8 mouse cellular contexts compared by ENCODE assay signal in genomic region chr10:24149135-24149781, GRCm38 (mm10). TPM values are rescaled to one million over a fixed set of nuclear protein-coding genes. Genes with fewer than 3 reads are reported as not detected.
DNase-seq lines count a peak whose midpoint lies in the region; ATAC-seq lines count a peak whose summit lies in the region.

Stx7 (plus strand) TSS chr10:24149302.

- H3K27ac ChIP-seq in hindbrain, embryonic 11.5 days (ENCODE audit: low read depth, low read length) = peak within 1 kb of the TSS; percentile 75; the same call in 1 of the 2 replicates

- under 1% methylated on average over 37 of the region's 45 CpGs for WGBS in hindbrain, embryonic 11.5 days

- peak; percentile 98 for ATAC-seq in hindbrain, embryonic 11.5 days (ENCODE audit: low FRiP score)

- peak within 1 kb of the TSS; percentile 89 for H3K9ac ChIP-seq in hindbrain, embryonic 11.5 days (ENCODE audit: low read depth, low read length)

- H3K9me3 ChIP-seq in hindbrain, embryonic 11.5 days (ENCODE audit: control insufficient read depth, low read length) = no peaks in the 10 kb centered on the region

- no peaks in the 10 kb centered on the region for H3K36me3 ChIP-seq in hindbrain, embryonic 11.5 days (ENCODE audit: control insufficient read depth, insufficient read depth, low read length)

- H3K4me3 ChIP-seq in hindbrain, embryonic 11.5 days (ENCODE audit: low read depth, low read length) = peak within 1 kb of the TSS; percentile 76

- peak; percentile 97 for DNase-seq in MN1 (ENCODE audit: low spot score)
- peak; percentile 94 for DNase-seq in cerebellum, adult 9-10 months
- peak; percentile 83 to 94 for DNase-seq in frontal cortex, adult 2 months (ENCODE audit: extremely low spot score in 1 of 2, low spot score in 1 of 2)
- peak; percentile 95 for DNase-seq in hindbrain, embryonic 11.5 days (ENCODE audit: low spot score)
- peak; percentile 88 to 93 for DNase-seq in layer of hippocampus, postnatal 10 days (ENCODE audit: low spot score in 2 of 2)
- peak; percentile 96 for DNase-seq in lung, postnatal 10 days
- peak; percentile 92 for DNase-seq in ovary, postnatal 36 days (ENCODE audit: low spot score)
- DNase-seq in thymus, postnatal 25 days = peak; percentile 93

- no peaks in the 10 kb centered on the region for H3K4me1 ChIP-seq in hindbrain, embryonic 11.5 days (replicated peaks; ENCODE audit: control insufficient read depth, insufficient read depth, low read length)

- no peaks in the 10 kb centered on the region for H3K27me3 ChIP-seq in hindbrain, embryonic 11.5 days (ENCODE audit: control insufficient read depth, insufficient read depth, low read length)

- peak within 1 kb of the TSS; percentile 52 for H3K4me2 ChIP-seq in hindbrain, embryonic 11.5 days (replicated peaks; ENCODE audit: low read depth, low read length)

RNA-seq across cellular contexts. Expression of gene Stx7, which starts in this region (rescaled TPM):
- polyA plus RNA-seq in frontal cortex, adult 2 months (2012; rRNA removed) = 174 and 175 TPM in 2 replicates
- 120 and 131 TPM in 2 replicates for polyA plus RNA-seq in hindbrain, embryonic 11.5 days (2014; fragmentation: Nextera tagmentation; extraction: Ambion mirVana)
- 100 to 1,000 TPM; 169 to 187 TPM for total RNA-seq in layer of hippocampus, postnatal 10 days (2021)

Comparison
In these comparisons a context has a peak if more than half of its experiments do, and no peak if none do; other contexts are left out.
1. Peak in every context shown above with its lines: DNase-seq, ATAC-seq, H3K4me3 ChIP-seq and H3K27ac ChIP-seq.